Mouse (Mus musculus) embryonic fibroblast, embryonic 13.5 days (primary cell): ENCODE measurements around the gene Ankfy1. TPM values are rescaled to one million over a fixed set of nuclear protein-coding genes. Genes with fewer than 3 reads are reported as not detected.
"Not testable (repeated sequence)": the region's sequence is repeated elsewhere in the genome, so short reads cannot be mapped to it uniquely, and the experiment has no call there.

Experiments
- H3K27ac ChIP-seq: 2 replicates; pipeline ENCODE4 v1.5.1; 2012; ENCODE audit warnings: low read length, control low read depth, inconsistent platforms; ENCODE audit not compliant: insufficient read depth
- H3K4me1 ChIP-seq: 2 replicates; pipeline ENCODE4 v1.6.1; 2011; ENCODE audit warnings: low read length; ENCODE audit not compliant: control insufficient read depth, insufficient read depth
- H3K4me3 ChIP-seq: 2 replicates; pipeline ENCODE4 v1.5.1; 2011; ENCODE audit warnings: mild to moderate bottlenecking, control low read depth, low read length; ENCODE audit not compliant: insufficient read depth
- CTCF ChIP-seq: IDR thresholded peaks from 2 replicates; pipeline ENCODE4 v1.5.1; 2011; ENCODE audit warnings: mild to moderate bottlenecking, control low read depth, low read length, moderate library complexity, borderline replicate concordance; ENCODE audit not compliant: insufficient read depth
- POLR2A ChIP-seq: IDR thresholded peaks from 2 replicates; pipeline ENCODE4 v1.6.1; 2011; ENCODE audit warnings: low read depth, mild to moderate bottlenecking, control low read depth, low read length, moderate library complexity
- polyA plus RNA-seq: library from polyadenylated mRNA; stranded (reverse); fragments of >200 nt; gene quantifications from 2 replicates; pipeline ENCODE4 v1.2.4, GENCODE M21; 2011; ENCODE audit warnings: low read depth; ENCODE audit not compliant: missing spikeins, insufficient read length

The Ankfy1 gene
- polyA plus RNA-seq, 1 experiment = 61.5 TPM

DNA sequence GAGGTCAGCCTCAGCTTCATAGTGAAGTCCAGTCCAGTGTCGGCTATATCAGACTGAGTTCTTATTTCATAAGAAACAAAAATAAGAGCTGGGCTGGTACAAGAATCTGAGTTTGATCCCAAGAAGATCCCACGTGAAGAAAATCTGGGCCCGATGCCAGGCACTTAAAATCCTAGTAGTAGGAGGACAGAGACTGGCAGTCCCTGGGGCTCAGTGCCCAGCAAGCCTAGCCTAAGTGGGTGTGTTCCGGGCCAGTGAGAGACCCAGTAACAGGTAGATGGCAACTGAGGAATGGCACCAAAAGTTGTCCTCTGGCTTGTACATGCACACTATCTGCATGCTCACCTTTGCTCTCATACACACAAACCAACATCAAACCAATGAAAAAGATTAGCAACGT lies 22.9 kb downstream of the Ankfy1 start:
- Histone ChIP-seq H3K27ac (no peak overlapping the region), H3K4me3 (no peak overlapping the region), H3K4me1 (no peaks in the 10 kb centered on the region)
- no peak for TF ChIP-seq POLR2A
- TF ChIP-seq CTCF = no peak

GRCm38 (mm10) chr11:72718161-72718560 lies 28.4 kb downstream of the Ankfy1 start:
- TF ChIP-seq CTCF = no peak
- TF ChIP-seq POLR2A = no peak
- H3K4me3 ChIP-seq = no peak overlapping the region
- no peaks in the 10 kb centered on the region for H3K4me1 ChIP-seq
- no peak overlapping the region for H3K27ac ChIP-seq

- TF ChIP-seq POLR2A (no peak), CTCF (no peak)
- Histone ChIP-seq H3K27ac (no peak overlapping the region), H3K4me3 (no peak overlapping the region), H3K4me1 (no peaks in the 10 kb centered on the region)
Observed at GRCm38 (mm10) chr11:72723165-72723564, 33.4 kb downstream of the Ankfy1 start.

DNA sequence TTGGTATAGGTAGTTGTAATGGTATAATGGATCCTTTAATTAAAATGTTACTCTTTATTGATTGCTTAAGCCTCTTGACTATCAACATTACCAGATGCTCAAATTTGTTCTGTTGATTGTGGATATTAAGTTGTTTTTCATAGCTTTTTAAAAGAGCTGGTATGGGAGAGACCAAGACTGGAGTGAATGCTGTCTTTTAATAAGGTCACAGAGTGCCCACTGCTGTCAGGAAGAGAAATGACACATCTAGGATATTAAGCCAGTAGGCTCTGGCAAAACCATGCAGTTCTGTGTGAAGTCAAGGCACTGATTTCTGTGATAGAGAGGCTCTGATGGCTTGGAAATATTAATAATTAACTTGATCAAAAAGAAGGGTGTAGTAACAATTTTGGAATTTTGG lies 34.1 kb downstream of the Ankfy1 start:
- no peaks in the 10 kb centered on the region for H3K4me1 ChIP-seq
- H3K27ac ChIP-seq = no peak overlapping the region
- TF ChIP-seq CTCF (no peak), POLR2A (no peak)
- no peak overlapping the region for H3K4me3 ChIP-seq

DNA sequence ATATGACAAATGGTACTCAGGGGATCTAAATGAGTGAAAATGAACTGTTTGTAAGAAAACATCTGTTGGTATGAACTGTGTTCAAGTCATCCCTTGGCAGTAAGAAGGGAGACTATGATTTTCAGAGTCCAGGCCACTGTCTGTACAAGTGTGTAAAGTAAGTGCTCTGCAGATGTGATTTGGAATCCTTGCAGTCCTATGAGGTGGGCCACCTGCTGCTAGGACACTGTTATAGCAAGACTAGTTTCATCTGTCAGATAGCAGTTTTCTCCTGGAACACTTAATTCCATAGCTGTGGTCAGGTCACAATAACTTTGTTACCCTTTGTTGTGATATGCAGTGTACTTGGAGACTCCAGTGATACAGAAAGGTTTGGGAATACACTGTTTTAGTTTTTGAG lies 36.2 kb downstream of the Ankfy1 start:
- TF ChIP-seq CTCF = no peak
- TF ChIP-seq POLR2A = no peak
- H3K4me1 ChIP-seq = no peaks in the 10 kb centered on the region
- H3K4me3 ChIP-seq = no peak overlapping the region
- H3K27ac ChIP-seq = no peak overlapping the region

GRCm38 (mm10) chr11:72733736-72734135 lies 43.9 kb downstream of the Ankfy1 start:
- TF ChIP-seq POLR2A = no peak
- no peak for TF ChIP-seq CTCF
- Histone ChIP-seq H3K27ac (no peak overlapping the region), H3K4me1 (no peaks in the 10 kb centered on the region), H3K4me3 (no peak overlapping the region)

- no peak for TF ChIP-seq CTCF
- TF ChIP-seq POLR2A = no peak
- Histone ChIP-seq H3K4me1 (no peaks in the 10 kb centered on the region), H3K27ac (peak overlapping the region; percentile 54; the same call in 1 of the 2 replicates), H3K4me3 (no peak overlapping the region)
Observed at GRCm38 (mm10) chr11:72734840-72735518, 45.2 kb downstream of the Ankfy1 start.

- Histone ChIP-seq H3K4me3 (no peak overlapping the region), H3K4me1 (no peaks in the 10 kb centered on the region), H3K27ac (no peak overlapping the region; the same call in 1 of the 2 replicates)
- TF ChIP-seq POLR2A (no peak), CTCF (no peak)
Observed at GRCm38 (mm10) chr11:72735519-72735860, 45.7 kb downstream of the Ankfy1 start.

- Histone ChIP-seq H3K4me1 (no peaks in the 10 kb centered on the region), H3K4me3 (no peak overlapping the region), H3K27ac (no peak overlapping the region)
- TF ChIP-seq CTCF (no peak), POLR2A (no peak)
Observed at GRCm38 (mm10) chr11:72736320-72736719, 46.5 kb downstream of the Ankfy1 start.

DNA sequence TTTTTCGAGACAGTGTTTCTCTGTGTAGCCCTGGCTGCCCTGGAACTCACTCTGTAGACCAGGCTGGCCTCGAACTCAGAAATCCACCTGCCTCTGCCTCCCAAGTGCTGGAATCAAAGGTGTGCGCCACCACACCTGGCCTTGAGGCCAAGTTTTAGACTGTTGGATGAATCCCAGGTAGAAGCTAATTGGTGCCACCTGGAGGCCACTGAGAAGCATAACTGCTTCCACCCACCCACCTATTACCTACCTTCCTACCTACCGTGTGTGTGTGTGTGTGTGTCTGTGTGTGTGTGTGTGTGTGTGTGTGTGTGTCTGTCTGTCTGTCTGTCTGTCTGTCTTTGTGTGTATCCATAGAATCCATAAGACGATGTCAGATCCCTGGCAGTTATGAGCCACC lies 47.7 kb downstream of the Ankfy1 start:
- H3K27ac ChIP-seq, H3K4me1 ChIP-seq, H3K4me3 ChIP-seq: not testable (repeated sequence)

GRCm38 (mm10) chr11:72739048-72739447 lies 49.2 kb downstream of the Ankfy1 start:
- TF ChIP-seq CTCF (no peak), POLR2A (no peak)
- Histone ChIP-seq H3K27ac (no peak overlapping the region), H3K4me3 (no peak overlapping the region), H3K4me1 (no peaks in the 10 kb centered on the region)
